12 mouse cellular contexts compared by ENCODE assay signal in the genomic region with DNA sequence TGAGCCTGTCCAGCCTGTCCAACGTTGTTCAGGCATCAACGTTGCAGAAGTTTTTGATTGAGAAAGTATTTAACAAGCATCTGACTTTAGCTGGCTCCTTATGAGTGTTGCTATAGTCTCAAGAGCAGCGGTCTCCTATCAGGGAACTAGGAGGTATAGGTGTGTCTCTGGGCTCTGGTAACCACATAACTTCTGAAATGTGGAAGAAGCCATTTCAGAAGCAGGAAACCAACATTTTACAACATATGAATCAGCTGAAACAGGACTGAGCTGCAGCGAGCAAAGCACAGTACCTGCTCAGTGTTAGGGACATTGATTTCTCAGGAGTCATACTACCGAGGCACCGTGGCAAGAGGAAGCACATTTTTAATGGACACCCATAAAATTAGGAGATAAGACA. TPM values are rescaled to one million over a fixed set of nuclear protein-coding genes. Genes with fewer than 3 reads are reported as not detected.
DNase-seq lines count a peak whose midpoint lies in the region; ATAC-seq and TF ChIP-seq lines count a peak whose summit lies in the region.
"Had no signal": no experiment of that assay in that cellular context is flagged by ENCODE, and none has a peak within 500 bp of the region (broad histone marks: within the 10 kb centered on the region; RNA-seq: fewer than 3 reads in every experiment).

No protein-coding gene starts in this region.

- H3K27me3 ChIP-seq in limb, embryonic 13.5 days = no peaks in the 10 kb centered on the region
- no peaks in the 10 kb centered on the region for H3K27me3 ChIP-seq in limb, embryonic 10.5 days (ENCODE audit: low read depth, poor library complexity, severe bottlenecking)
- no peaks in the 10 kb centered on the region for H3K27me3 ChIP-seq in intestine, postnatal 0 days (replicated peaks; ENCODE audit: control insufficient read depth, insufficient read depth, low read length)
- H3K27me3 ChIP-seq: neural tube, embryonic 15.5 days had no signal

- TF ChIP-seq POLR2A in bone marrow macrophage, adult 2 months (IDR thresholded peaks at IDR 0.05; ENCODE audit: borderline replicate concordance, low read depth, low read length) = no peak

- no peak for TF ChIP-seq CTCF in bone marrow macrophage, adult 2 months (IDR thresholded peaks at IDR 0.05; ENCODE audit: low read depth, low read length)
- no peak for TF ChIP-seq CTCF in intestine, postnatal 0 days (IDR thresholded peaks at IDR 0.05; ENCODE audit: low read depth)
- TF ChIP-seq CTCF in layer of hippocampus, adult 2 months (conservative IDR thresholded peaks at IDR 0.05) = no peak

- DNase-seq in limb, embryonic 10.5 days (ENCODE audit: low spot score) = no peak
- DNase-seq in layer of hippocampus, adult 2 months (ENCODE audit: low spot score in 2 of 2) = no peak
- DNase-seq in cerebellum, adult 8-10 months = no peak
- DNase-seq: adrenal gland, postnatal 25 days; forebrain, postnatal 0 days had no signal

- H3K4me1 ChIP-seq in limb, embryonic 13.5 days = peaks cover 6% of the 10 kb centered on the region; the same call in 1 of the 2 replicates
- no peaks in the 10 kb centered on the region for H3K4me1 ChIP-seq in limb, embryonic 10.5 days
- H3K4me1 ChIP-seq in bone marrow macrophage, adult 2 months (ENCODE audit: control insufficient read depth, insufficient read depth, low read length) = peaks cover 20% of the 10 kb centered on the region
- no peaks in the 10 kb centered on the region for H3K4me1 ChIP-seq in intestine, postnatal 0 days (replicated peaks; ENCODE audit: control insufficient read depth, insufficient read depth, low read length)
- H3K4me1 ChIP-seq: midbrain, embryonic 10.5 days; neural tube, embryonic 15.5 days had no signal

- ATAC-seq in limb, embryonic 13.5 days (ENCODE audit: low FRiP score, low read depth) = peak; percentile 36; the same call in 1 of the 2 replicates
- no peak for ATAC-seq in intestine, postnatal 0 days
- peak; percentile 49 for ATAC-seq in neutrophil, adult 5-6 weeks (ENCODE audit: extremely low read depth, insufficient number of reproducible peaks, low FRiP score, poor library complexity, severe bottlenecking)
- ATAC-seq: forebrain, postnatal 0 days had no signal

- 45% methylated on average over 6 of the region's 6 CpGs for WGBS in limb, embryonic 13.5 days
- WGBS in limb, embryonic 10.5 days = 87% methylated on average over 6 of the region's 6 CpGs
- WGBS in intestine, postnatal 0 days = 44% methylated on average over 6 of the region's 6 CpGs

- H3K36me3 ChIP-seq in limb, embryonic 13.5 days = no peaks in the 10 kb centered on the region
- no peaks in the 10 kb centered on the region for H3K36me3 ChIP-seq in limb, embryonic 10.5 days
- no peaks in the 10 kb centered on the region for H3K36me3 ChIP-seq in intestine, postnatal 0 days (ENCODE audit: control insufficient read depth, insufficient read depth)
- H3K36me3 ChIP-seq: midbrain, embryonic 10.5 days; neural tube, embryonic 15.5 days had no signal

- peak overlapping the region; percentile 67; the same call in 1 of the 2 replicates for H3K27ac ChIP-seq in limb, embryonic 13.5 days
- no peak overlapping the region for H3K27ac ChIP-seq in limb, embryonic 10.5 days
- H3K27ac ChIP-seq in bone marrow macrophage, adult 2 months (ENCODE audit: insufficient read depth, low read depth, low read length) = peak overlapping the region; percentile 70
- no peak overlapping the region for H3K27ac ChIP-seq in intestine, postnatal 0 days (ENCODE audit: low read depth, low read length)
- no peak overlapping the region for H3K27ac ChIP-seq in layer of hippocampus, adult 2 months
- H3K27ac ChIP-seq: left cerebral cortex, adult 2 months; midbrain, embryonic 10.5 days; neural tube, embryonic 15.5 days had no signal

- H3K4me3 ChIP-seq in limb, embryonic 13.5 days = peak overlapping the region; percentile 19; the same call in 1 of the 2 replicates
- no peak overlapping the region for H3K4me3 ChIP-seq in limb, embryonic 10.5 days
- peak overlapping the region; percentile 72 for H3K4me3 ChIP-seq in bone marrow macrophage, adult 2 months (ENCODE audit: insufficient read depth, low read length)
- peak overlapping the region; percentile 23 for H3K4me3 ChIP-seq in intestine, postnatal 0 days (ENCODE audit: low read depth, low read length)
- H3K4me3 ChIP-seq in layer of hippocampus, adult 2 months = no peak overlapping the region
- H3K4me3 ChIP-seq: left cerebral cortex, adult 2 months; midbrain, embryonic 10.5 days; neural tube, embryonic 15.5 days had no signal

- no peak overlapping the region for H3K9ac ChIP-seq in limb, embryonic 13.5 days
- H3K9ac ChIP-seq in intestine, postnatal 0 days (ENCODE audit: low read depth, low read length) = no peak overlapping the region
- H3K9ac ChIP-seq: forebrain, postnatal 0 days; neural tube, embryonic 15.5 days had no signal

- H3K4me2 ChIP-seq in limb, embryonic 13.5 days (replicated peaks) = peak overlapping the region; percentile 40
- peak overlapping the region; percentile 35 for H3K4me2 ChIP-seq in intestine, postnatal 0 days (replicated peaks; ENCODE audit: low read depth)
- H3K4me2 ChIP-seq: neural tube, embryonic 15.5 days had no signal

- H3K9me3 ChIP-seq in limb, embryonic 13.5 days = no peaks in the 10 kb centered on the region
- no peaks in the 10 kb centered on the region for H3K9me3 ChIP-seq in limb, embryonic 10.5 days (replicated peaks)
- no peaks in the 10 kb centered on the region for H3K9me3 ChIP-seq in intestine, postnatal 0 days (ENCODE audit: control insufficient read depth)
- H3K9me3 ChIP-seq: midbrain, embryonic 10.5 days; neural tube, embryonic 15.5 days had no signal

RNA-seq across cellular contexts. Expression of gene Anxa1, which starts 1.5 kb away (rescaled TPM):
- 67.4 and 72.3 TPM in 2 replicates for polyA plus RNA-seq in limb, embryonic 13.5 days (2015; fragmentation: Nextera tagmentation; extraction: Ambion mirVana)
- 1.4 and 2.9 TPM in 2 replicates for polyA plus RNA-seq in limb, embryonic 10.5 days (2016; fragmentation: Nextera tagmentation; extraction: Ambion mirVana)
- polyA plus RNA-seq in bone marrow macrophage, adult 2 months (2012; ENCODE audit: insufficient read depth, insufficient read length, missing spikeins) = 527 and 594 TPM in 2 replicates
- polyA plus RNA-seq in intestine, postnatal 0 days (2015; fragmentation: Nextera tagmentation; extraction: Ambion mirVana) = 46.5 and 48.9 TPM in 2 replicates
- total RNA-seq in neutrophil, adult 5-6 weeks (2017) = 822 and 887 TPM in 2 replicates
- total RNA-seq in layer of hippocampus, adult 2 months (2021) = under 1 TPM; 0.71 to 1.00 TPM

Comparison
In these comparisons a context has a peak if more than half of its experiments do, and no peak if none do; other contexts are left out.
1. H3K27ac ChIP-seq: peak in limb, embryonic 13.5 days (single experiment) and bone marrow macrophage, adult 2 months (single experiment); none in limb, embryonic 10.5 days (single experiment), intestine, postnatal 0 days (single experiment) and layer of hippocampus, adult 2 months (single experiment).
2. H3K4me3 ChIP-seq: peak in limb, embryonic 13.5 days (single experiment), bone marrow macrophage, adult 2 months (single experiment) and intestine, postnatal 0 days (single experiment); none in limb, embryonic 10.5 days (single experiment) and layer of hippocampus, adult 2 months (single experiment).
3. RNA of gene Anxa1, which starts 1.5 kb away (polyA plus RNA-seq): 527 to 594 TPM in bone marrow macrophage, adult 2 months, 67.4 to 72.3 TPM in limb, embryonic 13.5 days and 46.5 to 48.9 TPM in intestine, postnatal 0 days; 1.4 to 2.9 TPM in limb, embryonic 10.5 days; every median in the first group is over 10 times any median in the second.